Mouse (Mus musculus) small intestine, adult 2 months (tissue): ENCODE results near the gene Lamp2.

Experiments
- CTCF ChIP-seq: fragments of 200-500 bp; IDR thresholded peaks from 2 replicates; pipeline ENCODE4 v1.5.1; 2012; ENCODE audit warnings: low read depth, mild to moderate bottlenecking, control low read depth, inconsistent platforms, low read length, moderate library complexity, mixed read lengths; ENCODE audit not compliant: insufficient replicate concordance, insufficient read length; ENCODE audit errors: extremely low read depth
- POLR2A ChIP-seq: fragments of 200-500 bp; IDR thresholded peaks from 2 replicates; pipeline ENCODE4 v1.6.1; 2012; ENCODE audit warnings: low read depth, mild to moderate bottlenecking, control low read depth, inconsistent platforms, low read length, moderate library complexity

DNA sequence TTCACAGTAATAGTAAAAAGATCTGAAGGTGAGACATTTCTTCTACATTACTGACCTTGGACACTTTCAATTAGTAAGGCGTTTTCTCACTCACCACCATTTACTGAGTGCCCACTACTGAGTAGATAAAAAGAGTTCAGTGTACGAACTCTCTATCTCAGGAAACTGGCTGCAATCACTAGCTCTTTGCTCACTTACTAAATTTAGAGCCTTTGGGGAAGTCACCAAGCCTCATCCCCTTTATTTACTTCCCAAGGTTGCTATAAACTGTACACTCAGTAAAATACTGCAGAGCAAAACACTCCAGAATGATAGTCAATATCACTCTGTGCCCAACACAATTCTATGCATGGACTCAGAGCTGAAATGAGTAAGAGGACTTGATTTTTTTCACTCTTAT is 16.6 kb downstream of the Lamp2 start:
- TF ChIP-seq CTCF (no peak), POLR2A (no peak)
